Mouse (Mus musculus): ENCODE data around the gene Chka. TPM values are rescaled to one million over a fixed set of nuclear protein-coding genes. Genes with fewer than 3 reads are reported as not detected.

Chka gene
- polyA plus RNA-seq (2016; fragmentation: Nextera tagmentation; extraction: Ambion mirVana), result 55.7 and 62.8 TPM in 2 replicates

- Histone ChIP-seq H3K4me3 (replicated peaks) (peak within 1 kb of the TSS; percentile 79), H3K9ac (replicated peaks) (peak within 1 kb of the TSS; percentile 88), H3K27me3 (peaks cover 8% of the 10 kb centered on the region; the same call in 1 of the 2 replicates), H3K4me2 (peak within 1 kb of the TSS; percentile 70), H3K9me3 (no peaks in the 10 kb centered on the region), H3K27ac (peak within 1 kb of the TSS; percentile 98), H3K36me3 (no peaks in the 10 kb centered on the region), H3K4me1 (replicated peaks) (peaks cover 32% of the 10 kb centered on the region)
- peak; percentile 97 for ATAC-seq (ENCODE audit: insufficient number of reproducible peaks, insufficient read depth, low FRiP score, low TSS enrichment, low read depth)
- 0% methylated on average over 49 of the region's 54 CpGs for WGBS
Measured at GRCm38 (mm10) chr19:3851502-3851962, at the start of gene Chka. Chka (plus strand) TSS chr19:3851773.

DNA sequence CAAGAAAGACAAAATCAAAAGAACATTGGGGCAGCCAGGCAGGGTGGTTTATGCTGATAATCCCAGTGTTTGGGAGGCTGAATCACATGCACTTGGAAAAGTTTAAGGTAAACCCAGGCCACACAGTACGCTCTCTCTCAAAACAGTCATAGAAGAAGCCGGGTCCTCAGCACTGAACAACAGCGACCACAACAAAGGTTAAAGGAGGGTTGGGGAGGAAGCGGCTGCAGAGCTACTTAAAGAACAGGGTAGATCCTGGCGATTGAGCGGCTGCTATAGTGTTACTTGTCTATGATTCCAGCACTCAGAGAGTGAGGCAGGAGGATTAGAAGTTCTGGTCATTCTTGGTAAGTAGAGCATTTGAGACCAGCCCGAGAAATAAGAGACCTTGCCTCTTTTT lies 46.0 kb upstream of the Chka start:
- Histone ChIP-seq H3K36me3 (peaks cover 98% of the 10 kb centered on the region), H3K27ac (no peak overlapping the region), H3K9me3 (no peaks in the 10 kb centered on the region), H3K9ac (replicated peaks) (no peak overlapping the region), H3K4me3 (replicated peaks) (no peak overlapping the region), H3K4me2 (no peak overlapping the region), H3K4me1 (replicated peaks) (no peaks in the 10 kb centered on the region), H3K27me3 (no peaks in the 10 kb centered on the region)
- ATAC-seq (ENCODE audit: insufficient number of reproducible peaks, insufficient read depth, low FRiP score, low TSS enrichment, low read depth), result no peak
- 89% methylated on average over 7 of the region's 7 CpGs for WGBS

- no peaks in the 10 kb centered on the region for H3K4me1 ChIP-seq (replicated peaks)
- no peaks in the 10 kb centered on the region for H3K9me3 ChIP-seq
- no peak for ATAC-seq (ENCODE audit: insufficient number of reproducible peaks, insufficient read depth, low FRiP score, low TSS enrichment, low read depth)
- H3K9ac ChIP-seq (replicated peaks), result no peak overlapping the region
- H3K4me2 ChIP-seq, result no peak overlapping the region
- 93% methylated on average over 10 of the region's 10 CpGs for WGBS
- no peak overlapping the region for H3K27ac ChIP-seq
- H3K27me3 ChIP-seq, result no peaks in the 10 kb centered on the region
- H3K36me3 ChIP-seq, result peaks cover 92% of the 10 kb centered on the region
- H3K4me3 ChIP-seq (replicated peaks), result no peak overlapping the region
Measured at GRCm38 (mm10) chr19:3810536-3811233, 40.9 kb upstream of the Chka start.

GRCm38 (mm10) chr19:3814461-3814860 lies 37.1 kb upstream of the Chka start:
- 95% methylated on average over 10 of the region's 10 CpGs for WGBS
- ATAC-seq (ENCODE audit: insufficient number of reproducible peaks, insufficient read depth, low FRiP score, low TSS enrichment, low read depth), result no peak
- Histone ChIP-seq H3K4me1 (replicated peaks) (no peaks in the 10 kb centered on the region), H3K36me3 (peaks cover 75% of the 10 kb centered on the region), H3K9me3 (no peaks in the 10 kb centered on the region), H3K9ac (replicated peaks) (no peak overlapping the region), H3K4me2 (no peak overlapping the region), H3K27ac (no peak overlapping the region), H3K4me3 (replicated peaks) (no peak overlapping the region), H3K27me3 (no peaks in the 10 kb centered on the region)

DNA sequence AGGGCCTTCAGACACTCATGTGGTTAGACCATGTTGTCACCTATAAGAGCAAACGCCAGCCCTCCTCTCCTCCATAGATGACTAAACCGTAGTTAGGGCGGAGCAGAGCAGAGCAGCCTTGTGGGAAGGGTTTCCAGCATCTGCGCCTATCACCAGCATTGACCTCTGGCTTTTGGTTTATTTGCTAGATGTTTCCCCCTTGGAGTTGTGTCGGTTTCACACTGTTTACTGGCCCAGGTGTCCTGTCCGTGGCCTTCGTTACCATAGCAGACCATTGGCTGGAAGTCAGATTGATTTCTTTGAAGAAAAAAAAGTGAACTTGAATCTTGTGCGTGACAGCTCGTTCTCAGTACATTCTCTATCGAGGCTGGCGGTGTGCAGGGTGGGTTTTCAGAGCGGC lies 35.7 kb upstream of the Chka start:
- Histone ChIP-seq H3K9me3 (no peaks in the 10 kb centered on the region), H3K27me3 (no peaks in the 10 kb centered on the region), H3K4me3 (replicated peaks) (no peak overlapping the region), H3K9ac (replicated peaks) (no peak overlapping the region), H3K4me2 (no peak overlapping the region), H3K4me1 (replicated peaks) (no peaks in the 10 kb centered on the region), H3K27ac (no peak overlapping the region), H3K36me3 (peaks cover 61% of the 10 kb centered on the region)
- no peak for ATAC-seq (ENCODE audit: insufficient number of reproducible peaks, insufficient read depth, low FRiP score, low TSS enrichment, low read depth)
- 83% methylated on average over 12 of the region's 12 CpGs for WGBS

DNA sequence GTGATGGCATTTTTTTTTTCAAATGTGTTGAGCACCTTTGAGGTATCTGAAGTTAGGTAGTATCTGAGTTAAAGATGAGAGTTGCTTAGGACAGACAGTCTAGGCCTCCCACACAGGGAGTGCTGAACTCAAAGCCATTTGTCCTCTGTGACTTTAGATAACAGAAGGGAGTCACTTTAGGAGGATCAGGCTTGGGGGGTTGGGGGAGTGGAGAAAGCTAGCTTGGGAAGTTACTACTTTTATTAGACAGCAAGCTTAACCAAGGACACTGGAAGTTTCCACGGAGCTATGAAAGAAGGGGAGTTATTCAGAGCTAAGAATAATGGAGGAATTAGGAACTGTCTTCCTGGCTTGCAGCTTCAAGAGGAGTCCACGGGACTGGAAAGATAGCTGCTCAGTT lies 32.5 kb upstream of the Chka start:
- WGBS, result 75% methylated on average over 2 of the region's 2 CpGs
- Histone ChIP-seq H3K9ac (replicated peaks) (no peak overlapping the region), H3K4me1 (replicated peaks) (no peaks in the 10 kb centered on the region), H3K27me3 (no peaks in the 10 kb centered on the region), H3K9me3 (no peaks in the 10 kb centered on the region), H3K4me3 (replicated peaks) (no peak overlapping the region), H3K27ac (no peak overlapping the region), H3K36me3 (peaks cover 37% of the 10 kb centered on the region), H3K4me2 (no peak overlapping the region)
- ATAC-seq (ENCODE audit: insufficient number of reproducible peaks, insufficient read depth, low FRiP score, low TSS enrichment, low read depth), result no peak

- H3K9ac ChIP-seq (replicated peaks), result no peak overlapping the region
- peaks cover 28% of the 10 kb centered on the region for H3K36me3 ChIP-seq
- no peaks in the 10 kb centered on the region for H3K4me1 ChIP-seq (replicated peaks)
- 89% methylated on average over 2 of the region's 2 CpGs for WGBS
- H3K27me3 ChIP-seq, result no peaks in the 10 kb centered on the region
- H3K9me3 ChIP-seq, result no peaks in the 10 kb centered on the region
- H3K27ac ChIP-seq, result no peak overlapping the region
- H3K4me2 ChIP-seq, result no peak overlapping the region
- no peak for ATAC-seq (ENCODE audit: insufficient number of reproducible peaks, insufficient read depth, low FRiP score, low TSS enrichment, low read depth)
- no peak overlapping the region for H3K4me3 ChIP-seq (replicated peaks)
Measured at GRCm38 (mm10) chr19:3819899-3820444, 31.6 kb upstream of the Chka start.

- Histone ChIP-seq H3K4me2 (no peak overlapping the region), H3K27me3 (no peaks in the 10 kb centered on the region), H3K36me3 (no peaks in the 10 kb centered on the region), H3K27ac (no peak overlapping the region), H3K9ac (replicated peaks) (no peak overlapping the region), H3K4me3 (replicated peaks) (no peak overlapping the region), H3K9me3 (no peaks in the 10 kb centered on the region), H3K4me1 (replicated peaks) (no peaks in the 10 kb centered on the region)
- no peak for ATAC-seq (ENCODE audit: insufficient number of reproducible peaks, insufficient read depth, low FRiP score, low TSS enrichment, low read depth)
Measured at GRCm38 (mm10) chr19:3825044-3825443, 26.5 kb upstream of the Chka start.

DNA sequence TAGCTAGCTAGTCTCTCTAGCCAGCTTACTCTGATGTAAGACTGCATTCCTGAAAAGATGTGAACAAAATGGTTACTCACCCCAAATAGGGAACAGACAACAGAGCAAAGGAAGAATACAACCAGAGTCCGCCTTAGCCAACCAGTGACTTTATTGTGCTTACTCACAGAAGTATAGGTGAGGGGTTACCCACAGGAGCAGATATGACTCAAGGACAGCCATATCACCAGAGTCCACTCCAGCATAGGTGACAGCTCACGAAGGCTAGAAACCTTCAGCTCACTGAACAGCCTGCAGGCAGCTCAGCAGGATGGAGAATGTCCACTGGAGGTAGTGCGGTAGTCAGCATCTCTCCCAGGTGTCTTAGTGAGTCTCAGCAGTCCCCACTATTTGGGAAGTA lies 21.7 kb upstream of the Chka start:
- whole genome bisulfite sequencing, result 88% methylated on average over 3 of the region's 3 CpGs
- Histone ChIP-seq H3K9ac (replicated peaks) (no peak overlapping the region), H3K36me3 (no peaks in the 10 kb centered on the region), H3K4me3 (replicated peaks) (no peak overlapping the region), H3K27ac (no peak overlapping the region), H3K9me3 (no peaks in the 10 kb centered on the region), H3K4me2 (no peak overlapping the region), H3K4me1 (replicated peaks) (no peaks in the 10 kb centered on the region), H3K27me3 (no peaks in the 10 kb centered on the region; the same call in 1 of the 2 replicates)
- no peak for ATAC-seq (ENCODE audit: insufficient number of reproducible peaks, insufficient read depth, low FRiP score, low TSS enrichment, low read depth)

- Histone ChIP-seq H3K4me2 (no peak overlapping the region), H3K36me3 (no peaks in the 10 kb centered on the region), H3K27me3 (no peaks in the 10 kb centered on the region; the same call in 1 of the 2 replicates), H3K4me1 (replicated peaks) (no peaks in the 10 kb centered on the region), H3K9me3 (no peaks in the 10 kb centered on the region), H3K9ac (replicated peaks) (no peak overlapping the region), H3K27ac (no peak overlapping the region), H3K4me3 (replicated peaks) (no peak overlapping the region)
- 90% methylated on average over 8 of the region's 8 CpGs for WGBS
- no peak for ATAC-seq (ENCODE audit: insufficient number of reproducible peaks, insufficient read depth, low FRiP score, low TSS enrichment, low read depth)
Measured at GRCm38 (mm10) chr19:3831716-3832115, 19.9 kb upstream of the Chka start.

DNA sequence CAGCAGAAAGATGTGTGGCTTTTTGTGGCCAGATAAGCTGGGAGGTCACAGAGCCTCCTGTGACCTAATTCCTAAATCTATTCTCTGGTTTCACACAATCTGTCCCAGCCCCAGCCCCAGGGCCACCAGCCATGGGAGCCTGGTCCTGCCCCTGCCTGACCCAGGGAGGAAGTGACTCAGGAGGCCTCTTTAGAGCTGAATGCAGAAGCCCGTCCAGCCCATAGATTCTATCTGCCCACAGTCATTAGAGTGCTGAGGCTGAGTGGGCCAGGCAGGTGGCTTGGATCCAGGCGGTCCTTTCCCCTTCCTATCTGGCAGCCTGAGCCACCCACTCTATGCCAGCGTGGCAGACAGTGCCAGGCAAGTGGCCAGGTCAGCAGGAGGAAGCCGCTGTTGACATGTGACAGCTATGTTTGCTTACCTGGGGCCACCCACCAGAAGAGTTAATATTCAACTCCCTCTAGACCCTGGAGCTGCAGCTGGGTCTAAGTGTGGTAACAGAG lies 18.7 kb upstream of the Chka start:
- H3K4me2 ChIP-seq, result no peak overlapping the region
- no peaks in the 10 kb centered on the region for H3K9me3 ChIP-seq
- no peaks in the 10 kb centered on the region for H3K36me3 ChIP-seq
- no peak for ATAC-seq (ENCODE audit: insufficient number of reproducible peaks, insufficient read depth, low FRiP score, low TSS enrichment, low read depth)
- no peak overlapping the region for H3K4me3 ChIP-seq (replicated peaks)
- no peak overlapping the region for H3K27ac ChIP-seq
- no peak overlapping the region for H3K9ac ChIP-seq (replicated peaks)
- no peaks in the 10 kb centered on the region; the same call in 1 of the 2 replicates for H3K27me3 ChIP-seq
- WGBS, result 75% methylated on average over 4 of the region's 4 CpGs
- no peaks in the 10 kb centered on the region for H3K4me1 ChIP-seq (replicated peaks)
